Mouse (Mus musculus): Measurements from ENCODE around the gene Gpc4. TPM values are rescaled to one million over a fixed set of nuclear protein-coding genes. Genes with fewer than 3 reads are reported as not detected.

Gpc4 gene
- 1.6 and 4.1 TPM in 2 replicates for total RNA-seq (2014; rRNA removed)
- 7.2 and 7.6 TPM in 2 replicates for polyA plus RNA-seq (2015; fragmentation: Nextera tagmentation; extraction: Ambion mirVana)

DNA sequence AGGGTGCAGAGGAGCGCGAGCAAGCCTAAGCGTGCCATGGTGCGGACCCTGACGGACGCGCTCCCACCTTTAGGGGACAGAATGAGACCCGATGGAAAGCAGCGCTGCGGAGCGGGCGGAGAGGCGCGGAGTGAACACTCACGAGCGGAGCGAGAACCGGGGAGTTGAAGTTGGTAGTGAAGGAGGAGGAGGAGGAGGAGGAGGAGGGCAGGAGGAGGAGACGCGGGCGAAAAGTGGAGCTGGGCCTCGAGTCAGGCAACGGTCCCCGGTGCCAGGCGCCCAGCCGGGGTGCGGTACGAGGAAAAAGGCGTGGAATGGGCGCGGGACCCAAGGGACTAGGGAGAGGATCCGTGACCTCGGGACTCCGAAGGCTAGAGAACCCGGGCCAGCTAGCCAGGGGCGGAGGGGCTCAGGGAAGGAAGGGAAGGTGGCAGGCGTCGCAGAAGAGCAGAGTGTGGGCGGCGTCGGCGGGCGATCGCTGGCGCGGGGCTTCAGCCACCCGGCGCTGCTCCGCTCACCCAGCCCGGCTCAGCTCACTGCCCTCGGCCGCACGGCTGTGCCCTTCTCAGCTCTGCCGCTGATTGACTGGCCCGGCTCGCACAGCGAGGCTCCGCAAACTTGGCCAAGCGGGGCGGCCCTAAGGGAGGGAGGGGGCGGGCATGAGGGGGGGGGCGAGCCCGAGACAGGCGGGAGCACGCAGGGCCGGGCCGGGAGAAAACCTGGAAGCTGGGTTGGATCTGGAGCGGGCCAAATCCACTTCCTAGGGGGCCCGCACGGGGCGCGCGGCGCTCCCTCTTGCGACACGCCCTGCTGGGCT is at the start of gene Gpc4:
Gpc4 (minus strand) TSS at position 515 of the 817 bp plus-strand sequence.
- peak within 1 kb of the TSS; percentile 45 for H3K4me3 ChIP-seq (ENCODE audit: low read depth, low read length)
- 26% methylated on average over 32 of the region's 76 CpGs for WGBS
- peak; percentile 21; the same call in 1 of the 2 replicates for TF ChIP-seq CTCF (IDR thresholded peaks at IDR 0.05)
- DNase-seq (ENCODE audit: low spot score) (peak; percentile 57), ATAC-seq (ENCODE audit: low FRiP score) (peak; percentile 89)
- H3K27ac ChIP-seq (ENCODE audit: low read depth, low read length) = no peak within 1 kb of the TSS
- H3K9me3 ChIP-seq (ENCODE audit: low read length) = 0 out of 2 replicates have a peak, but pooled peaks cover 4% of the 10 kb centered on the region
- no peaks in the 10 kb centered on the region for H3K36me3 ChIP-seq (ENCODE audit: insufficient read depth, low read length)
- no peaks in the 10 kb centered on the region for H3K4me1 ChIP-seq (ENCODE audit: insufficient read depth, low read length)
- H3K9ac ChIP-seq (replicated peaks; ENCODE audit: low read length, poor library complexity, severe bottlenecking) = peak within 1 kb of the TSS; percentile 44; the same call in 1 of the 2 replicates
- H3K4me2 ChIP-seq (ENCODE audit: low read depth, low read length, poor library complexity, severe bottlenecking) = peak within 1 kb of the TSS; percentile 82
- no peaks in the 10 kb centered on the region; the same call in 1 of the 2 replicates for H3K27me3 ChIP-seq (ENCODE audit: insufficient read depth, low read length)

GRCm38 (mm10) chrX:52212846-52213245 is 47.8 kb upstream of the Gpc4 start:
- no peak for DNase-seq (ENCODE audit: low spot score)
- no peaks in the 10 kb centered on the region for H3K4me1 ChIP-seq (ENCODE audit: insufficient read depth, low read length)
- H3K4me2 ChIP-seq (ENCODE audit: low read depth, low read length, poor library complexity, severe bottlenecking) = no peak overlapping the region
- 71% methylated on average over 4 of the region's 4 CpGs for WGBS
- no peak overlapping the region for H3K27ac ChIP-seq (ENCODE audit: low read depth, low read length)
- no peaks in the 10 kb centered on the region for H3K36me3 ChIP-seq (ENCODE audit: insufficient read depth, low read length)
- no peak for TF ChIP-seq CTCF (IDR thresholded peaks at IDR 0.05)
- no peak overlapping the region for H3K9ac ChIP-seq (replicated peaks; ENCODE audit: low read length, poor library complexity, severe bottlenecking)
- no peaks in the 10 kb centered on the region for H3K27me3 ChIP-seq (ENCODE audit: insufficient read depth, low read length)
- no peak for ATAC-seq (ENCODE audit: low FRiP score)
- H3K9me3 ChIP-seq (ENCODE audit: low read length) = no peaks in the 10 kb centered on the region
- no peak overlapping the region for H3K4me3 ChIP-seq (ENCODE audit: low read depth, low read length)

- Histone ChIP-seq H3K36me3 (ENCODE audit: insufficient read depth, low read length) (no peaks in the 10 kb centered on the region), H3K4me1 (ENCODE audit: insufficient read depth, low read length) (no peaks in the 10 kb centered on the region), H3K4me3 (ENCODE audit: low read depth, low read length) (no peak overlapping the region), H3K27ac (ENCODE audit: low read depth, low read length) (no peak overlapping the region), H3K27me3 (ENCODE audit: insufficient read depth, low read length) (no peaks in the 10 kb centered on the region), H3K9me3 (ENCODE audit: low read length) (no peaks in the 10 kb centered on the region), H3K4me2 (ENCODE audit: low read depth, low read length, poor library complexity, severe bottlenecking) (no peak overlapping the region), H3K9ac (replicated peaks; ENCODE audit: low read length, poor library complexity, severe bottlenecking) (no peak overlapping the region)
- no peak for DNase-seq (ENCODE audit: low spot score)
- WGBS = 17% methylated on average over 6 of the region's 6 CpGs
- no peak for TF ChIP-seq CTCF (IDR thresholded peaks at IDR 0.05)
- ATAC-seq (ENCODE audit: low FRiP score) = no peak
Observed at GRCm38 (mm10) chrX:52199836-52200235, 34.8 kb upstream of the Gpc4 start.

DNA sequence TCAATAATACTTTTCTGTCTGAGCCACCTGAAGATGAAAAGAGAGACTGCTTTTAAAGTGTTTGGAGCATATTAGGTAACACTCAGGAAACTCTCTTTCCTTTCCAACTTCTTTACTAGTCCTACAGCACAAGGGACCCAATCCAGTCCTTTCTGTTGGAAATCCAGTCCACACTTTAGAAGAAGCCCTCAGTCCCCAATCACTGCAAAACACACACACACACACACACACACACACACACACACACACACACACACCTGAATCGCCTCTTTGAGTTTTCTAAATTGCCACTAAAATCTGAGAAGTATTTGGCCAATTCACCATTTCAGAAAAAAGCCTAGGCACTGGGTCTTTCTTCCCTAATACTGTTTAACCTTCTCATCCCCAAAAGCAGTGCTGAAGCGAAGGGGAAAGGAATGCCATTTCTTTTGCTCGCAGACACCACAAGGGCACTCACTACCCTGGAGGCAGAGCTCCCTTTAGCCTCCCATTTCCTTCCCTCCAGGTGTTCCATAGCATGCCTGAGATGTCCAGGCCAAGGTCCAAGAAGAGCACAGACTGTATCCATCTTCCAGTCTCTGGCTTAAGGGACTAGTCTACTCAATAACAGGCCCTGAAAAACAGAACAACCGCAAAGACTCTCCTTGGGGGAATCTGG is 28.4 kb upstream of the Gpc4 start:
- DNase-seq (ENCODE audit: low spot score) = peak; percentile 54
- Histone ChIP-seq H3K4me1 (ENCODE audit: insufficient read depth, low read length) (no peaks in the 10 kb centered on the region), H3K27me3 (ENCODE audit: insufficient read depth, low read length) (no peaks in the 10 kb centered on the region), H3K36me3 (ENCODE audit: insufficient read depth, low read length) (no peaks in the 10 kb centered on the region), H3K9me3 (ENCODE audit: low read length) (no peaks in the 10 kb centered on the region), H3K27ac (ENCODE audit: low read depth, low read length) (no peak overlapping the region), H3K9ac (replicated peaks; ENCODE audit: low read length, poor library complexity, severe bottlenecking) (no peak overlapping the region), H3K4me2 (ENCODE audit: low read depth, low read length, poor library complexity, severe bottlenecking) (no peak overlapping the region), H3K4me3 (ENCODE audit: low read depth, low read length) (no peak overlapping the region)
- 38% methylated on average over 4 of the region's 4 CpGs for WGBS
- ATAC-seq (ENCODE audit: low FRiP score) = no peak
- no peak for TF ChIP-seq CTCF (IDR thresholded peaks at IDR 0.05)

GRCm38 (mm10) chrX:52189094-52189493 is 24.0 kb upstream of the Gpc4 start:
- no peaks in the 10 kb centered on the region for H3K4me1 ChIP-seq (ENCODE audit: insufficient read depth, low read length)
- no peak for ATAC-seq (ENCODE audit: low FRiP score)
- no peak overlapping the region for H3K4me2 ChIP-seq (ENCODE audit: low read depth, low read length, poor library complexity, severe bottlenecking)
- WGBS = 31% methylated on average over 4 of the region's 4 CpGs
- no peaks in the 10 kb centered on the region for H3K36me3 ChIP-seq (ENCODE audit: insufficient read depth, low read length)
- no peaks in the 10 kb centered on the region for H3K9me3 ChIP-seq (ENCODE audit: low read length)
- H3K4me3 ChIP-seq (ENCODE audit: low read depth, low read length) = no peak overlapping the region
- DNase-seq (ENCODE audit: low spot score) = no peak
- H3K27me3 ChIP-seq (ENCODE audit: insufficient read depth, low read length) = no peaks in the 10 kb centered on the region
- no peak overlapping the region for H3K9ac ChIP-seq (replicated peaks; ENCODE audit: low read length, poor library complexity, severe bottlenecking)
- H3K27ac ChIP-seq (ENCODE audit: low read depth, low read length) = no peak overlapping the region
- TF ChIP-seq CTCF (IDR thresholded peaks at IDR 0.05) = no peak
